Mouse (Mus musculus) heart, postnatal 0 days (tissue): ENCODE measurements around the gene Rfx1. TPM values are rescaled to one million over a fixed set of nuclear protein-coding genes. Genes with fewer than 3 reads are reported as not detected.

Source experiments
- ATAC-seq: fragments of 200-750 bp; cut with Nextera tagmentation; 2 replicates; pipeline ENCODE4 v1.8.0; 2017; ENCODE audit warnings: low read depth, moderate number of reproducible peaks, moderate library complexity; ENCODE audit not compliant: insufficient read depth
- DNase-seq: peaks from one replicate; pipeline ENCODE4 v3.0.0-alpha.2; 2016; ENCODE audit warnings: low spot score
- H3K27ac ChIP-seq: fragments of 300-500 bp; sonication (generic); 2 replicates; pipeline ENCODE4 v1.5.1; 2014; ENCODE audit warnings: low read depth, mild to moderate bottlenecking
- H3K27me3 ChIP-seq: fragments of 300-500 bp; sonication (generic); 2 replicates; pipeline ENCODE4 v1.6.1; 2014; ENCODE audit warnings: low read length, mixed read lengths; ENCODE audit not compliant: control insufficient read depth, insufficient read depth
- H3K36me3 ChIP-seq: fragments of 300-500 bp; sonication (generic); replicated peaks from 2 replicates; pipeline ENCODE4 v1.6.1; 2014; ENCODE audit warnings: low read length, mixed read lengths; ENCODE audit not compliant: control insufficient read depth, insufficient read depth
- H3K4me1 ChIP-seq: fragments of 300-500 bp; sonication (generic); 2 replicates; pipeline ENCODE4 v1.6.1; 2014; ENCODE audit warnings: antibody characterized with exemption; ENCODE audit not compliant: control insufficient read depth, insufficient read depth
- H3K4me2 ChIP-seq: fragments of 300-500 bp; sonication (generic); 2 replicates; pipeline ENCODE4 v1.6.1; 2014; ENCODE audit warnings: low read depth, mild to moderate bottlenecking, low read length, moderate library complexity
- H3K4me3 ChIP-seq: fragments of 300-500 bp; sonication (generic); 2 replicates; pipeline ENCODE4 v1.5.1; 2014; ENCODE audit warnings: low read depth, low read length
- H3K9ac ChIP-seq: fragments of 300-500 bp; sonication (generic); replicated peaks from 2 replicates; pipeline ENCODE4 v1.6.1; 2014; ENCODE audit warnings: low read depth, low read length, mixed read lengths
- H3K9me3 ChIP-seq: fragments of 300-500 bp; sonication (generic); replicated peaks from 2 replicates; pipeline ENCODE4 v1.6.1; 2016; ENCODE audit warnings: low read length; ENCODE audit not compliant: control insufficient read depth
- CTCF ChIP-seq: IDR thresholded peaks from 2 replicates; pipeline ENCODE4 v1.5.1; 2016; ENCODE audit warnings: antibody characterized with exemption, control low read depth, low read depth
- EP300 ChIP-seq: IDR thresholded peaks from 2 replicates; pipeline ENCODE4 v1.6.1; 2016; ENCODE audit warnings: antibody characterized with exemption, low read depth
- WGBS: fragments of 180-500 bp; shearing (Covaris S2); extraction: QIAGEN DNeasy Blood & Tissue Kit; methylation state at CpG from one replicate; pipeline ENCODE4 v1.1.7; 2014; 5-methylcytosine and 5-hydroxymethylcytosine counted together
- microRNA counts: library from miRNA; unstranded; fragments of <30 nt; microRNA quantifications from one replicate; lab custom pipeline; 2015
- microRNA-seq: library from miRNA; unstranded; fragments of <30 nt; microRNA quantifications from one replicate; pipeline ENCODE4, GENCODE M21; 2016
- polyA plus RNA-seq: library from polyadenylated mRNA; unstranded; fragments of >200 nt; fragmentation: Nextera tagmentation; extraction: Ambion mirVana; gene quantifications from 2 replicates; pipeline ENCODE4 v1.2.1, GENCODE M21; 2015
- total RNA-seq: library from RNA; depleted of rRNA; stranded (reverse); fragments of >200 nt; gene quantifications from 2 replicates; pipeline ENCODE4 v1.2.3, GENCODE M21; 2014; ENCODE audit warnings: low replicate concordance; rRNA removed

Rfx1 gene
- total and polyA plus RNA-seq, 2 experiments from 2014 or later = 2.4 to 15.3 TPM

DNA sequence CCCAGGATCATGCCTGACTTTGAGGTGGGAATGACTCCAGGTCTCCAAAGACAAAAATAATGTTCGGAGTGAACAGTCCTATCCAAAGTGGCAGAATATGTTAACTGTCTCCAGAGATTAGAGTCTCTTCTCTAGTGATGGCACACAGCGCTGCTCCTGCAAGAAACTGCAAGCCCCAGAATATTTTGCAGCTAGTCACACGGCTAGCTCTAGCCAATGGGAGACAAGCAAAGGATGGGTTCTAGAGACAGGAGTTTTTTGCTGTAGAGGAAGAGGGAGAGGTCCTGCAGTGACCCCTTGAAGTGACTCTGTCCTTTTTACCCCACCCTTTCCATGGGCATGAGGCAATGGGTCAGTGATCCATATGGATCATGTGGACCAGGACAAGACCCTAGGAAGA is 71.2 kb downstream of the Rfx1 start:
- DNase-seq = no peak
- H3K4me3 ChIP-seq = no peak overlapping the region
- H3K4me1 ChIP-seq = no peaks in the 10 kb centered on the region
- peaks cover 97% of the 10 kb centered on the region for H3K36me3 ChIP-seq
- H3K4me2 ChIP-seq = no peak overlapping the region
- H3K9ac ChIP-seq = no peak overlapping the region
- 86% methylated on average over 3 of the region's 3 CpGs for WGBS
- H3K27ac ChIP-seq = no peak overlapping the region
- H3K9me3 ChIP-seq = no peaks in the 10 kb centered on the region
- ATAC-seq = no peak
- no peaks in the 10 kb centered on the region for H3K27me3 ChIP-seq
- TF ChIP-seq EP300 = no peak
- no peak for TF ChIP-seq CTCF

DNA sequence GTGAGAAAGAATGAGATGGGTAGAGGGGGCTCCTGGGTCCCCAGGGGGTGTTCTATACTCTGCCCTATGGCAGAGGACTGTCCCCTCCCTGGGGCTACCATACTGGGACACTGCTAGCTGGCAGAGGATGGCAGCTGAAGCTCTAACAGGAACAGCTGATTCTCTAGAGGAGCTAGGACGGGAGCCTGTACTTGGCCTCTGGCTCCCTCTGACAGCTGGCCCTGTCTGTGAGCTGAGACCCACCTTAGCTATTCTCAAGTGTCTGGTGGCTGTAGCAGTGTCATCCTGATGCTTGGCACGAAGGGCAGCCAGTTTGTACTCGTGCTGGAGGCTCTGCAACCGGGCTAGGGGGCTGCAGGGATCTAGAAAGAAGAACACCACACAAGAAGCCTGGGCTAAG is 74.2 kb downstream of the Rfx1 start:
- ATAC-seq = no peak
- peaks cover 81% of the 10 kb centered on the region for H3K36me3 ChIP-seq
- DNase-seq = no peak
- no peak for TF ChIP-seq CTCF
- TF ChIP-seq EP300 = no peak
- no peak overlapping the region for H3K4me3 ChIP-seq
- H3K4me1 ChIP-seq = no peaks in the 10 kb centered on the region
- WGBS = 84% methylated on average over 4 of the region's 4 CpGs
- H3K9me3 ChIP-seq = no peaks in the 10 kb centered on the region
- H3K4me2 ChIP-seq = no peak overlapping the region
- no peak overlapping the region for H3K27ac ChIP-seq
- H3K9ac ChIP-seq = no peak overlapping the region
- H3K27me3 ChIP-seq = no peaks in the 10 kb centered on the region

DNA sequence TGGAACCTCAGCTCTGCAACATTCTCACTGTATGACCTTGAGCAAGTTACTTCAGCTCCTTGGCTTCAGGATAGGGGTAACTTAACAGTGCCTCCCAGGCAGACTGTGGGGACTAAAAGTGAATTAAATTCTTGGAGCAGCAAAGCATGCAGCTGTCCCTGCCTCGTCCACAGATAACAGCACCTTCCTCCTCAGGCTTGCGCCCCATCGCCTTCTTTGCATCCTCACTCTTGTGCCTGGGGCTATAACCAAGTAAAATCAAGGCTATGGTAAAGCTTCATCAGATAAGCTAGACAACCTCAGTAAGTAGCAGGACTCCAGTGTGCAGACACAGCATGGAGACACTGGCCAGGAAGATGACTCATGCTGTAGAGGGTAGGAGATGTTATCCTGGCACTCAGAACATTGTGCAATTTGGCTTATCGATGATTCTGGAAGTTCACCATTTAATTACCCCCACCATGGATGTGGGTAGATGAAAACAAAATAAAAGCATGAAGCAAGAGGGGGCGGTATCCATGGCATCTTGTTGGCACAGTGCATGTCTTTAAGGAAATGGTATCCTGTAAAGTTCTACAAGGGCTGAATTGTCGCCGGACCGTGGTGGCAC is 78.1 kb downstream of the Rfx1 start:
- H3K9ac ChIP-seq = no peak overlapping the region
- H3K36me3 ChIP-seq = peaks cover 41% of the 10 kb centered on the region
- H3K4me1 ChIP-seq = peaks cover 17% of the 10 kb centered on the region
- WGBS = 87% methylated on average over 8 of the region's 8 CpGs
- DNase-seq (no peak), ATAC-seq (no peak)
- H3K4me3 ChIP-seq = no peak overlapping the region
- TF ChIP-seq CTCF (no peak), EP300 (no peak)
- H3K9me3 ChIP-seq = no peaks in the 10 kb centered on the region
- no peak overlapping the region for H3K4me2 ChIP-seq
- H3K27ac ChIP-seq = no peak overlapping the region
- no peaks in the 10 kb centered on the region for H3K27me3 ChIP-seq

MicroRNAs encoded within 50 kb of the gene (microRNA counts, 519-probe panel; counts per million panel counts)
- microRNA mmu-miR-709 (lab: Ali Mortazavi, UCI) = not detected

Small RNAs within 50 kb of the gene (microRNA-seq; reads per million reads assigned to microRNA genes)
- not detected for gene Mir709

Other genes starting within 250 kb of the Rfx1 start
- 28.7 and 58.4 TPM in 2 replicates for gene Adgrl1, start 166.7 kb upstream of the Rfx1 start, total RNA-seq
- 3.8 and 4.4 TPM in 2 replicates for gene Adgrl1, start 166.7 kb upstream of the Rfx1 start, polyA plus RNA-seq
- 0.08 and 1.3 TPM in 2 replicates for gene Gm10644, start 111.6 kb upstream of the Rfx1 start, total RNA-seq
- 0.41 and 0.42 TPM in 2 replicates for gene Gm10644, start 111.6 kb upstream of the Rfx1 start, polyA plus RNA-seq
- gene Asf1b, start 111.3 kb upstream of the Rfx1 start, total RNA-seq = 109 and 155 TPM in 2 replicates
- 19.2 and 21.5 TPM in 2 replicates for gene Asf1b, start 111.3 kb upstream of the Rfx1 start, polyA plus RNA-seq
- gene Prkaca, start 93.8 kb upstream of the Rfx1 start, total RNA-seq = 246 and 345 TPM in 2 replicates
- 305 and 312 TPM in 2 replicates for gene Prkaca, start 93.8 kb upstream of the Rfx1 start, polyA plus RNA-seq
- 46.3 and 52.0 TPM in 2 replicates for gene Samd1, start 69.2 kb upstream of the Rfx1 start, total RNA-seq
- 3.6 and 3.7 TPM in 2 replicates for gene Samd1, start 69.2 kb upstream of the Rfx1 start, polyA plus RNA-seq
- gene 1700067K01Rik, start 65.3 kb upstream of the Rfx1 start, total RNA-seq = not detected in 2 replicates
- gene 1700067K01Rik, start 65.3 kb upstream of the Rfx1 start, polyA plus RNA-seq = 0.96 and 1.3 TPM in 2 replicates
- gene 2210011C24Rik, start 54.7 kb upstream of the Rfx1 start, total RNA-seq = 17.8 TPM in 1 of 2 replicates, not detected in the other
- gene 2210011C24Rik, start 54.7 kb upstream of the Rfx1 start, polyA plus RNA-seq = 0.48 and 0.88 TPM in 2 replicates
- not detected in 2 replicates for gene Palm3, start 45.4 kb upstream of the Rfx1 start, total RNA-seq
- gene Palm3, start 45.4 kb upstream of the Rfx1 start, polyA plus RNA-seq = 0.33 and 0.41 TPM in 2 replicates
- gene Il27ra, start 24.2 kb upstream of the Rfx1 start, total RNA-seq = 3.9 and 5.6 TPM in 2 replicates
- 2.6 and 3.6 TPM in 2 replicates for gene Il27ra, start 24.2 kb upstream of the Rfx1 start, polyA plus RNA-seq
- gene Rln3, start 21.8 kb upstream of the Rfx1 start, total RNA-seq = not detected in 2 replicates
- not detected in 2 replicates for gene Rln3, start 21.8 kb upstream of the Rfx1 start, polyA plus RNA-seq
- gene Gm10643, start 1.7 kb upstream of the Rfx1 start, total RNA-seq = 1.3 and 3.8 TPM in 2 replicates
- 1.0 and 1.7 TPM in 2 replicates for gene Gm10643, start 1.7 kb upstream of the Rfx1 start, polyA plus RNA-seq
- 16.1 and 29.3 TPM in 2 replicates for gene Dcaf15, start 37.9 kb downstream of the Rfx1 start, total RNA-seq
- gene Dcaf15, start 37.9 kb downstream of the Rfx1 start, polyA plus RNA-seq = 2.9 and 3.3 TPM in 2 replicates
- not detected in 2 replicates for gene Podnl1, start 59.2 kb downstream of the Rfx1 start, total RNA-seq
- gene Podnl1, start 59.2 kb downstream of the Rfx1 start, polyA plus RNA-seq = 0.04 TPM in 2 replicates
- gene Cc2d1a, start 81.1 kb downstream of the Rfx1 start, total RNA-seq = 13.1 and 17.1 TPM in 2 replicates
- gene Cc2d1a, start 81.1 kb downstream of the Rfx1 start, polyA plus RNA-seq = 8.4 and 10.2 TPM in 2 replicates
- gene 4930432K21Rik, start 81.2 kb downstream of the Rfx1 start, total RNA-seq = 0.43 TPM in 1 of 2 replicates, not detected in the other
- 0.34 and 0.48 TPM in 2 replicates for gene 4930432K21Rik, start 81.2 kb downstream of the Rfx1 start, polyA plus RNA-seq
- gene Nanos3, start 118.4 kb downstream of the Rfx1 start, total RNA-seq = 1.4 TPM in 1 of 2 replicates, not detected in the other
- gene Nanos3, start 118.4 kb downstream of the Rfx1 start, polyA plus RNA-seq = 4.6 and 6.0 TPM in 2 replicates
- gene Zswim4, start 170.2 kb downstream of the Rfx1 start, total RNA-seq = 23.8 and 31.4 TPM in 2 replicates
- gene Zswim4, start 170.2 kb downstream of the Rfx1 start, polyA plus RNA-seq = 4.6 and 5.8 TPM in 2 replicates
- gene D8Ertd738e, start 182.9 kb downstream of the Rfx1 start, total RNA-seq = 90.3 and 93.2 TPM in 2 replicates
- gene D8Ertd738e, start 182.9 kb downstream of the Rfx1 start, polyA plus RNA-seq = 382 and 414 TPM in 2 replicates
- 25.8 and 74.7 TPM in 2 replicates for gene Mri1, start 190.5 kb downstream of the Rfx1 start, total RNA-seq
- gene Mri1, start 190.5 kb downstream of the Rfx1 start, polyA plus RNA-seq = 37.3 and 39.2 TPM in 2 replicates
- gene Ccdc130, start 203.5 kb downstream of the Rfx1 start, total RNA-seq = 7.0 and 14.4 TPM in 2 replicates
- 12.2 and 12.7 TPM in 2 replicates for gene Ccdc130, start 203.5 kb downstream of the Rfx1 start, polyA plus RNA-seq